Mouse (Mus musculus) lung, postnatal 0 days (tissue): ENCODE data around the gene Hnrnpul2. TPM values are rescaled to one million over a fixed set of nuclear protein-coding genes. Genes with fewer than 3 reads are reported as not detected.
"Not testable (repeated sequence)": the region's sequence is repeated elsewhere in the genome, so short reads cannot be mapped to it uniquely, and the experiment has no call there.

ENCODE experiments used
- ATAC-seq: fragments of 200-750 bp; cut with Nextera tagmentation; 2 replicates; pipeline ENCODE4 v1.8.0; 2017; ENCODE audit warnings: moderate library complexity
- DNase-seq: peaks from one replicate; pipeline ENCODE4 v3.0.0-alpha.2; 2016; ENCODE audit warnings: low spot score
- H3K27ac ChIP-seq: fragments of 300-500 bp; sonication (generic); 2 replicates; pipeline ENCODE4 v1.5.1; 2014; ENCODE audit warnings: antibody characterized with exemption, mild to moderate bottlenecking, low read length, mixed read lengths
- H3K27me3 ChIP-seq: fragments of 300-500 bp; sonication (generic); replicated peaks from 2 replicates; pipeline ENCODE4 v1.6.1; 2014; ENCODE audit warnings: low read length, mixed read lengths; ENCODE audit not compliant: insufficient read depth
- H3K36me3 ChIP-seq: fragments of 300-500 bp; sonication (generic); 2 replicates; pipeline ENCODE4 v1.6.1; 2014; ENCODE audit warnings: low read length, mixed read lengths; ENCODE audit not compliant: insufficient read depth
- H3K4me1 ChIP-seq: fragments of 300-500 bp; sonication (generic); 2 replicates; pipeline ENCODE4 v1.6.1; 2014; ENCODE audit warnings: antibody characterized with exemption, low read depth, low read length, mixed read lengths; ENCODE audit not compliant: insufficient read depth
- H3K4me2 ChIP-seq: fragments of 300-500 bp; sonication (generic); replicated peaks from 2 replicates; pipeline ENCODE4 v1.6.1; 2014; ENCODE audit warnings: low read depth, mild to moderate bottlenecking, low read length, moderate library complexity, mixed read lengths
- H3K4me3 ChIP-seq: fragments of 300-500 bp; sonication (generic); 2 replicates; pipeline ENCODE4 v1.5.1; 2014; ENCODE audit warnings: low read depth, low read length
- H3K9ac ChIP-seq: fragments of 300-500 bp; sonication (generic); replicated peaks from 2 replicates; pipeline ENCODE4 v1.6.1; 2014; ENCODE audit warnings: low read depth, mild to moderate bottlenecking
- H3K9me3 ChIP-seq: fragments of 300-500 bp; sonication (generic); 2 replicates; pipeline ENCODE4 v1.6.1; 2016; ENCODE audit warnings: low read length, mixed read lengths
- CTCF ChIP-seq: IDR thresholded peaks from 2 replicates; pipeline ENCODE4 v1.5.1; 2016; ENCODE audit warnings: antibody characterized with exemption, mild to moderate bottlenecking
- EP300 ChIP-seq: IDR thresholded peaks from 2 replicates; pipeline ENCODE4 v1.6.1; 2016; ENCODE audit warnings: antibody characterized with exemption, mild to moderate bottlenecking, control low read depth
- WGBS: fragments of 180-500 bp; shearing (Covaris S2); extraction: QIAGEN DNeasy Blood & Tissue Kit; methylation state at CpG from one replicate; pipeline ENCODE4 v1.1.7; 2014; 5-methylcytosine and 5-hydroxymethylcytosine counted together
- polyA plus RNA-seq: library from polyadenylated mRNA; unstranded; fragments of >200 nt; fragmentation: Nextera tagmentation; extraction: Ambion mirVana; gene quantifications from 2 replicates; pipeline ENCODE4 v1.2.1, GENCODE M21; 2015

Gene Hnrnpul2
- polyA plus RNA-seq, 1 experiment from 2014 or later, result 4.3 TPM

DNA sequence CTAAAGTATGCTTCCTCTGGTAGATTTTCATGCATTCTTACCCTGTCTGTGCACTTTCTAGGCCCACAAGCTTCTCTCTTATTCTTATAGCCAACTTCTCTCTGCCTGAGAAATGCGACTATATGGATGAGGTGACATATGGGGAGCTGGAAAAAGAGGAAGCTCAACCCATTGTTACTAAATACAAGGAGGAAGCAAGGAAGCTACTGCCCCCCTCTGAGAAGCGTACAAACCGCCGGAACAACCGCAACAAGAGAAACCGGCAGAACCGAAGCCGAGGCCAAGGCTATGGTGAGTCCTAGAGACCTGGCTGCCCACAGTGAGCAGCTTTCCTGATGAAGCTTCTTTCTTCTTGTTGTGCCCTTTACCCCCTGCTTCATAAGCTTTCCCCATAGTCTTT, 9.8 kb downstream of the Hnrnpul2 start, which contains the start of gene AC129217.1:
TSS of gene AC129217.1 (plus strand) at position 114 of the 400 bp plus-strand sequence.
- Histone ChIP-seq H3K4me1 (no peaks in the 10 kb centered on the region), H3K27me3 (no peaks in the 10 kb centered on the region), H3K9ac (no peak within 1 kb of the TSS), H3K27ac (no peak within 1 kb of the TSS), H3K4me2 (no peak within 1 kb of the TSS), H3K36me3 (peaks cover 70% of the 10 kb centered on the region), H3K9me3 (no peaks in the 10 kb centered on the region), H3K4me3 (no peak within 1 kb of the TSS)
- 84% methylated on average over 8 of the region's 8 CpGs for WGBS
- TF ChIP-seq EP300 (no peak), CTCF (no peak)
- DNase-seq (peak; percentile 44), ATAC-seq (no peak)

DNA sequence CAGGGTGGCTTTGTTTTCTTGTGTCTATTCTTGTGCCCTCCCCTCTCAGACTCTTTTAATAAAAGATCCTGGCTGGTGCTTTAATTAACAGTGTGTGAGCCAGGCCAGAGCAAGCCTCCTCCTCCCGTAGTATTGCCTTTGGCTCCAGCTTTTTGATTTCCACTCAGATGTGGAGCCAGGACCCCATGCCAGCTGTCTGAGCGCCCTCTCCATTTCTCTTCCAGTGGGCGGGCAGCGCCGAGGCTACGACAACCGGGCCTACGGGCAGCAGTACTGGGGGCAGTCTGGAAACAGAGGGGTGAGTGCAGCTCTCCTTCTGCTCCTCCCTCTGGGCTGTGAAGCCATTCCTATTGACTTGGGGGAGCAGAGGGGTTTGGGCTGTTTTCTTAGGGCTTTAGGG, 10.9 kb downstream of the Hnrnpul2 start:
- WGBS, result 93% methylated on average over 8 of the region's 8 CpGs
- TF ChIP-seq CTCF, result no peak
- Histone ChIP-seq H3K9me3 (no peaks in the 10 kb centered on the region), H3K36me3 (peaks cover 62% of the 10 kb centered on the region), H3K4me2 (no peak overlapping the region), H3K4me3 (no peak overlapping the region), H3K4me1 (no peaks in the 10 kb centered on the region), H3K27ac (no peak overlapping the region), H3K27me3 (no peaks in the 10 kb centered on the region), H3K9ac (no peak overlapping the region)
- no peak for ATAC-seq
- no peak for DNase-seq

DNA sequence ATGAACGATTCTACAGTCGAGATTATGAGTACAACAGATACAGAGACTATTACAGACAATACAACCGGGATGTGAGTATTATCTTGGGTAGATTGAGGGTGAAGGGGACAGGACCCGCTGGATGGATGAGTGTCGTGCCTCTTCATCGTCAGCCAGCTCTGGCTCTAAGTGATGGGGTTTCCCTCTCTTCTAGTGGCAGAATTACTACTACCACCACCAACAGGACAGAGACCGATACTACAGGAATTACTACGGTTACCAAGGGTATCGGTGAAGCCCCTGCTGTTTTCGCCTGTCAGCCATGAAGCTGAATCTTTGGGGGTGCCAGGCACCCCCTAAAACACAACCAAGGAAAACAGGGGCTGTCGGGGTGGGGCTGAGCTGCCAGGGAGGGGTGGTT, 11.5 kb downstream of the Hnrnpul2 start:
- Histone ChIP-seq H3K27me3 (no peaks in the 10 kb centered on the region), H3K27ac (no peak overlapping the region), H3K9ac (no peak overlapping the region), H3K9me3 (no peaks in the 10 kb centered on the region), H3K4me2 (no peak overlapping the region), H3K4me1 (no peaks in the 10 kb centered on the region), H3K36me3 (peaks cover 57% of the 10 kb centered on the region), H3K4me3 (no peak overlapping the region)
- ATAC-seq (no peak), DNase-seq (no peak)
- WGBS, result 82% methylated on average over 11 of the region's 11 CpGs
- TF ChIP-seq CTCF, result peak; percentile 17; the same call in 1 of the 2 replicates
- no peak for TF ChIP-seq EP300

DNA sequence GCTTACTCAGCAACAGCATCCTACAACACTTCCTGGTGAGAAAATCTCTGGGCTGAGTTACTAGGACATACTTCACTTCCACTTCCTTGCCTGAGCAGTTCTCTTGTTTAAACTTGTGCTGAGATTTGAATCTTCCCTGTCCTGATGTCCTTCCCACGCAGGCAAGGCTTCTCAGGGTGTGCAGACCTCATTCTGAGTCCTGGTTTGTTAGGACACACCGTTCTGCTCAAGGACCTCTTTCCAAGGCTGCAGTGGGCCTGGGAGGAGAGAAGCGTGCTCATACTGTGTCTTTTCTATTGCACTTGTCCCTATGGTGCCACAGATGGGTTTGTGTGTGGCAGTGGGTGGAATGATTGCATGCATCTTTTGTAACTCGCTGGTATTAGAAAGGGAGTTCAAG, 13.2 kb downstream of the Hnrnpul2 start:
- ATAC-seq (no peak), DNase-seq (no peak)
- H3K27me3 ChIP-seq, result no peaks in the 10 kb centered on the region
- no peak overlapping the region for H3K4me2 ChIP-seq
- no peak overlapping the region for H3K4me3 ChIP-seq
- no peaks in the 10 kb centered on the region for H3K4me1 ChIP-seq
- TF ChIP-seq CTCF (no peak), EP300 (no peak)
- no peak overlapping the region for H3K27ac ChIP-seq
- no peaks in the 10 kb centered on the region for H3K9me3 ChIP-seq
- H3K36me3 ChIP-seq, result peaks cover 42% of the 10 kb centered on the region
- 84% methylated on average over 4 of the region's 4 CpGs for WGBS
- no peak overlapping the region for H3K9ac ChIP-seq

DNA sequence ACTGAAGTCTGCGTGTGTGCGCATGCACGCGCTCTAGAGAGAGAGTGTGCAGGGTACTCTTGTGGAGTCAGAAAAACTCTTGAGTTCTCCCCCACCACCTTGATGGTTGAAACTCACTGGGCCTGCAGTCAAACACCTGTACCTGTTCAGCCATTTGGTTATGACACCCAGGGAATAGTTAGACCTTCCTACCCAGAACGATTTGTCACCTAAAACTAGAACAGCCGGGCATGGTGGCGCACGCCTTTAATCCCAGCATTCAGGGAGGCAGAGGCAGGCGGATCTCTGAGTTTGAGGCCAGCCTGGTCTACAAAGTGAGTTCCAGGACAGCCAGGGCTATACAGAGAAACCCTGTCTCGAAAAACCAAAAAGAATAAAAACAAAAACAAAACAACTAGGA, 16.5 kb downstream of the Hnrnpul2 start:
- 95% methylated on average over 10 of the region's 10 CpGs for WGBS
- not testable (repeated sequence) for H3K4me2 ChIP-seq, H3K9me3 ChIP-seq, H3K4me1 ChIP-seq, H3K4me3 ChIP-seq, H3K27me3 ChIP-seq, ATAC-seq, DNase-seq, H3K9ac ChIP-seq
- H3K27ac ChIP-seq, result 0 out of 2 replicates have a peak overlapping the region, but pooled peaks have one; percentile 91
- H3K36me3 ChIP-seq, result peaks cover 21% of the 10 kb centered on the region; the same call in 1 of the 2 replicates

DNA sequence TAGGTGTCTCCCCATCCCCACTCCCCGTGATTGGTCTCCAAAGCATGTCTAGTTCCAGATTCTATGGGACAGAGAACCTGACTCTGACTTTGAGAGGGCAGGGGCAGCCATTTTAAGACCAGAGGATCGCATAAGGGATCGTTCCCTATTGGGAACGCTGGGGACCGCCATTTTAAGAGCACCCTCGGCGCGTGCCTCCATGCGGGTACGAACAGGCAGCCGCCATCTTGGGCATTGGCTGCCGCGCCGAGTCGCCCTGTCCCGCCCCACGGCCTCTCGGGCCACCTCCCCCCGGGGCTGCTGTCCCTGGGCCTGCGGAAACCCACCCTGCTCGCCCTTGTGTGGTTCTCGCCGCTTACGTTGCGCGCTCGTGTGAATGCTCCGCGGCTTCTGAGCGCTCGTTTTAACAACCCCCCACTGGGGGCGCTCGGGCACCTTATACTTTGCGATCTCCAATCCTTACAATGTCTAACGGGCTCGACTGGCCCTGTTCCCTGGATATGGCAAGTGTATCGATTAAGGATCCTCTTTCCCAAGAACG, 17.5 kb downstream of the Hnrnpul2 start, which contains the start of gene Bscl2:
TSS of gene Bscl2 (plus strand) at position 217 of the 541 bp plus-strand sequence.
- peak; percentile 83 for ATAC-seq
- TF ChIP-seq EP300 (no peak; the same call in 1 of the 2 replicates), CTCF (peak; percentile 65)
- Histone ChIP-seq H3K4me3 (peak within 1 kb of the TSS; percentile 68), H3K36me3 (peaks cover 13% of the 10 kb centered on the region; the same call in 1 of the 2 replicates), H3K4me1 (peaks cover 10% of the 10 kb centered on the region; the same call in 1 of the 2 replicates), H3K9ac (peak within 1 kb of the TSS; percentile 78), H3K4me2 (peak within 1 kb of the TSS; percentile 82), H3K27ac (peak within 1 kb of the TSS; percentile 91), H3K9me3 (no peaks in the 10 kb centered on the region), H3K27me3 (no peaks in the 10 kb centered on the region)
- under 1% methylated on average over 34 of the region's 38 CpGs for WGBS
- DNase-seq, result peak; percentile 91
